Mouse (Mus musculus) lung, embryonic 14.5 days (tissue): ENCODE measurements at regions not wholly inside any gene's neighbourhood (a gene's known extent, or its start where the extent isn't known, plus 50 kb on each side); places are given as distances from the start of the nearest gene placed in this dataset.
"Not testable (repeated sequence)": the region's sequence is repeated elsewhere in the genome, so short reads cannot be mapped to it uniquely, and the experiment has no call there.

Experiments
- ATAC-seq: fragments of 200-750 bp; cut with Nextera tagmentation; 2 replicates; pipeline ENCODE4 v1.8.0; 2017; ENCODE audit warnings: mild to moderate bottlenecking, moderate TSS enrichment, moderate library complexity; ENCODE audit not compliant: insufficient read depth
- DNase-seq: peaks from one replicate; pipeline ENCODE4 v3.0.0-alpha.2; 2015
- H3K27ac ChIP-seq: fragments of 300-500 bp; sonication (generic); 2 replicates; pipeline ENCODE4 v1.5.1; 2014; ENCODE audit warnings: low read depth, mild to moderate bottlenecking, moderate library complexity
- H3K27me3 ChIP-seq: fragments of 300-500 bp; sonication (generic); 2 replicates; pipeline ENCODE4 v1.6.1; 2014; ENCODE audit warnings: low read length, control low read depth; ENCODE audit not compliant: insufficient read depth
- H3K36me3 ChIP-seq: fragments of 300-500 bp; sonication (generic); 2 replicates; pipeline ENCODE4 v1.6.1; 2014; ENCODE audit warnings: control low read depth; ENCODE audit not compliant: insufficient read depth
- H3K4me1 ChIP-seq: fragments of 300-500 bp; sonication (generic); 2 replicates; pipeline ENCODE4 v1.6.1; 2014; ENCODE audit warnings: antibody characterized with exemption, control low read depth; ENCODE audit not compliant: insufficient read depth
- H3K4me2 ChIP-seq: fragments of 300-500 bp; sonication (generic); 2 replicates; pipeline ENCODE4 v1.6.1; 2014; ENCODE audit warnings: mild to moderate bottlenecking
- H3K4me3 ChIP-seq: fragments of 300-500 bp; sonication (generic); 2 replicates; pipeline ENCODE4 v1.5.1; 2014; ENCODE audit warnings: low read depth, low read length
- H3K9ac ChIP-seq: fragments of 300-500 bp; sonication (generic); 2 replicates; pipeline ENCODE4 v1.6.1; 2014
- H3K9me3 ChIP-seq: fragments of 300-500 bp; sonication (generic); 2 replicates; pipeline ENCODE4 v1.6.1; 2016; ENCODE audit warnings: low read depth, low read length, control low read depth
- CTCF ChIP-seq: IDR thresholded peaks from 2 replicates; pipeline ENCODE4 v1.5.1; 2016; ENCODE audit warnings: antibody characterized with exemption, low read depth
- WGBS: fragments of 180-500 bp; shearing (Covaris S2); extraction: QIAGEN DNeasy Blood & Tissue Kit; methylation state at CpG from one replicate; pipeline ENCODE4 v1.1.7; 2014; 5-methylcytosine and 5-hydroxymethylcytosine counted together

GRCm38 (mm10) chr14:19217916-19218315, 200.8 kb downstream of the Gm21738 start:
- not testable (repeated sequence) for H3K4me2 ChIP-seq, H3K4me3 ChIP-seq, H3K4me1 ChIP-seq, H3K27me3 ChIP-seq, H3K9ac ChIP-seq, DNase-seq, ATAC-seq, H3K9me3 ChIP-seq, H3K36me3 ChIP-seq, H3K27ac ChIP-seq
- WGBS = 77% methylated on average over 5 of the region's 5 CpGs

GRCm38 (mm10) chr14:19208507-19208906, 210.2 kb downstream of the Gm21738 start:
- no peak overlapping the region for H3K4me2 ChIP-seq
- no peak overlapping the region for H3K27ac ChIP-seq
- no peaks in the 10 kb centered on the region for H3K36me3 ChIP-seq
- H3K9me3 ChIP-seq = no peaks in the 10 kb centered on the region
- no peaks in the 10 kb centered on the region for H3K27me3 ChIP-seq
- H3K9ac ChIP-seq = no peak overlapping the region
- WGBS = 31% methylated on average over 4 of the region's 4 CpGs
- no peaks in the 10 kb centered on the region for H3K4me1 ChIP-seq
- TF ChIP-seq CTCF = no peak
- ATAC-seq = no peak
- H3K4me3 ChIP-seq = no peak overlapping the region
- no peak for DNase-seq

GRCm38 (mm10) chr14:19180203-19180602, 238.5 kb downstream of the Gm21738 start:
- not testable (repeated sequence) for H3K9me3 ChIP-seq, H3K9ac ChIP-seq, ATAC-seq, H3K4me1 ChIP-seq, H3K4me3 ChIP-seq, H3K27me3 ChIP-seq, H3K36me3 ChIP-seq, H3K4me2 ChIP-seq, DNase-seq, H3K27ac ChIP-seq
- 59% methylated on average over 8 of the region's 9 CpGs for WGBS

GRCm38 (mm10) chr14:19178060-19178459, 240.7 kb downstream of the Gm21738 start:
- H3K36me3 ChIP-seq, H3K4me3 ChIP-seq, H3K9ac ChIP-seq, H3K9me3 ChIP-seq, ATAC-seq, DNase-seq, H3K27me3 ChIP-seq, H3K27ac ChIP-seq, H3K4me2 ChIP-seq, H3K4me1 ChIP-seq: not testable (repeated sequence)
- WGBS = 66% methylated on average over 3 of the region's 3 CpGs

- no peak overlapping the region for H3K4me3 ChIP-seq
- WGBS = 16% methylated on average over 2 of the region's 2 CpGs
- ATAC-seq (no peak), DNase-seq (peak; percentile 70)
- no peak overlapping the region for H3K27ac ChIP-seq
- peak; percentile 61 for TF ChIP-seq CTCF
- no peak overlapping the region for H3K4me2 ChIP-seq
- H3K9ac ChIP-seq = no peak overlapping the region
- no peaks in the 10 kb centered on the region for H3K27me3 ChIP-seq
- no peaks in the 10 kb centered on the region for H3K36me3 ChIP-seq
- H3K9me3 ChIP-seq = no peaks in the 10 kb centered on the region
- no peaks in the 10 kb centered on the region for H3K4me1 ChIP-seq
Observed at GRCm38 (mm10) chr14:19175288-19175687, 243.4 kb downstream of the Gm21738 start.

GRCm38 (mm10) chr14:19170300-19171022, 248.3 kb downstream of the Gm21738 start:
- not testable (repeated sequence) for H3K4me1 ChIP-seq, H3K4me2 ChIP-seq, DNase-seq, ATAC-seq, H3K27me3 ChIP-seq, H3K9me3 ChIP-seq, H3K4me3 ChIP-seq, H3K36me3 ChIP-seq, H3K9ac ChIP-seq, H3K27ac ChIP-seq
- WGBS = 66% methylated on average over 4 of the region's 4 CpGs

- H3K4me2 ChIP-seq = no peak overlapping the region
- TF ChIP-seq CTCF = no peak
- H3K9me3 ChIP-seq = no peaks in the 10 kb centered on the region
- H3K4me3 ChIP-seq = no peak overlapping the region
- ATAC-seq (no peak), DNase-seq (no peak)
- no peak overlapping the region for H3K9ac ChIP-seq
- no peaks in the 10 kb centered on the region for H3K36me3 ChIP-seq
- no peak overlapping the region for H3K27ac ChIP-seq
- no peaks in the 10 kb centered on the region for H3K27me3 ChIP-seq
- no peaks in the 10 kb centered on the region for H3K4me1 ChIP-seq
Observed at GRCm38 (mm10) chr14:19166821-19167220, 251.9 kb downstream of the Gm21738 start.

- WGBS = 89% methylated on average over 6 of the region's 6 CpGs
- H3K27ac ChIP-seq, H3K4me2 ChIP-seq, H3K9me3 ChIP-seq, DNase-seq, H3K27me3 ChIP-seq, H3K4me1 ChIP-seq, H3K9ac ChIP-seq, ATAC-seq, H3K4me3 ChIP-seq, H3K36me3 ChIP-seq: not testable (repeated sequence)
Observed at GRCm38 (mm10) chr14:19139875-19140274, 245.8 kb upstream of the Ube2e2 start.
